Mouse (Mus musculus): Measurements from ENCODE around the gene Gm21974.
"Not testable (repeated sequence)": the region's sequence is repeated elsewhere in the genome, so short reads cannot be mapped to it uniquely, and the experiment has no call there.

Gene Gm21974

DNA sequence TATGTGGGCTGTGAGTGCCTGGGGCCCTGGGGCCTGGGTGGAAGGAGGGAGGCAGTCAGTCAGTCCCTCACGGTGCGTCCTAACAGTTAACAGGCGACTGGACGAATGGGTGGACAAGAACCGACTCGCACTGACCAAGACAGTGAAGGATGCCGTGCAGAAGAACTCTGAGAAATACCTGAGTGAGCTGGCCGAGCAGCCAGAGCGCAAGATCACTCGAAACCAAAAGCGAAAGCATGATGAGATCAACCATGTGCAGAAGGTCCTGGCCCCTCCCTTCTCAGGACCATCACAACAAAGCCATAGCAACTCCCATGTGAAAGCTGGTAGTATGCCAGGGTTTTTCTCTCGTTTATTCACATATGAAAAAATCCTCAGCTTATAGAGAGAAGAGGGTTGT, 20.0 kb upstream of the Gm21974 start:
- no peak for DNase-seq (ENCODE audit: low spot score in 2 of 2)

- no peak for DNase-seq (ENCODE audit: low spot score in 2 of 2)
Measured at GRCm38 (mm10) chr7:127912938-127913337, 17.7 kb upstream of the Gm21974 start.

DNA sequence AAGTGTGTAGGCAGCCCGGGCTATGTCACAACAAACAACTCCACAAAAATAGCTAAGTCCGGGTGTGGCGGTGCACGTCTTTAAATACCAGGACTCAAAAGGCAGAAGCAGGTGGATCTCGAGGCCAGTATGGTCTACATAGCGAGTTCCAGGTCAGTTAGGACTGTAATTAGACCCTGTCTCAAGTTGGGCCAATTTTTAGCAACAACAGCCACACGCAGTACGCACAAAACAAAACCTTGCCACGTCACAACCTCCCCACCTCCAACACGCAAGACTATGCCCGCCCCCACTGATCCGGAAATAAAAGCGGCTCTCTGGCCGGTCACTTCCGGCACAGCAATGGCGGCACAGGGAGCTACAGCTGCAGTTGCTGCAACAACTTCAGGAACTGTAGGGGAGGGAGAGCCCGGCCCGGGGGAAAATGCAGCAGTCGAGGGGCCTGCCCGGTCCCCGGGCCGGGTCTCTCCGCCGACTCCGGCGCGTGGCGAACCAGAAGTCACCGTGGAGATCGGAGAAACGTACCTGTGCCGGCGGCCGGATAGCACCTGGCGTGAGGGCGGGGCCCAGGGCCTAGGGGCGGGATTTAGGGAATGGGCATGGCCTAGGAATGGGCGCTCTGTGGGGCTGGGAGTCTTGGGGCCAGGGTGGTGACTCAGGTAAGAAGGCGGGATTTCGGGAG, 17.1 kb upstream of the Gm21974 start, which contains the start of gene Kat8:
Gene Kat8 (plus strand): TSS at position 327 of the 682 bp plus-strand sequence.
- peak; percentile 88 for DNase-seq (ENCODE audit: low spot score in 2 of 2)

GRCm38 (mm10) chr7:127908656-127909055, 13.4 kb upstream of the Gm21974 start:
- DNase-seq (ENCODE audit: low spot score in 2 of 2) = no peak

DNA sequence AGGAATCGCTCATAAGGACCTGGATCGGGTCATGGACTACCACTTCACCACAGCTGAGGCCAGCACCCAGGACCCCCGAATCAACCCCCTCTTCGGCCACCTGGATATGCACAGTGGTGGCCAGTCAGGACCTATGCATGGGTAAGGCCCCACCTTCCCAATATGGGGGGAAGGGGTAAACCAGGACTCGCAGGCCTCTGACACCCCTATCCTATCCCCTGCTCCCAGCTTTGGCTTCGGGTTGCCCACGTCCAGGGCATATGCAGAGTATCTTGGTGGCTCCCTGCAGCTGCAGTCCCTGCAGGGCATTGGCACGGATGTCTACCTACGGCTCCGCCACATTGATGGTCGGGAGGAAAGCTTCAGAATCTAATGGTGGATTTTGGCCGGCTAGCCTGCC, 12.7 kb upstream of the Gm21974 start:
- DNase-seq (ENCODE audit: low spot score in 2 of 2) = no peak

DNA sequence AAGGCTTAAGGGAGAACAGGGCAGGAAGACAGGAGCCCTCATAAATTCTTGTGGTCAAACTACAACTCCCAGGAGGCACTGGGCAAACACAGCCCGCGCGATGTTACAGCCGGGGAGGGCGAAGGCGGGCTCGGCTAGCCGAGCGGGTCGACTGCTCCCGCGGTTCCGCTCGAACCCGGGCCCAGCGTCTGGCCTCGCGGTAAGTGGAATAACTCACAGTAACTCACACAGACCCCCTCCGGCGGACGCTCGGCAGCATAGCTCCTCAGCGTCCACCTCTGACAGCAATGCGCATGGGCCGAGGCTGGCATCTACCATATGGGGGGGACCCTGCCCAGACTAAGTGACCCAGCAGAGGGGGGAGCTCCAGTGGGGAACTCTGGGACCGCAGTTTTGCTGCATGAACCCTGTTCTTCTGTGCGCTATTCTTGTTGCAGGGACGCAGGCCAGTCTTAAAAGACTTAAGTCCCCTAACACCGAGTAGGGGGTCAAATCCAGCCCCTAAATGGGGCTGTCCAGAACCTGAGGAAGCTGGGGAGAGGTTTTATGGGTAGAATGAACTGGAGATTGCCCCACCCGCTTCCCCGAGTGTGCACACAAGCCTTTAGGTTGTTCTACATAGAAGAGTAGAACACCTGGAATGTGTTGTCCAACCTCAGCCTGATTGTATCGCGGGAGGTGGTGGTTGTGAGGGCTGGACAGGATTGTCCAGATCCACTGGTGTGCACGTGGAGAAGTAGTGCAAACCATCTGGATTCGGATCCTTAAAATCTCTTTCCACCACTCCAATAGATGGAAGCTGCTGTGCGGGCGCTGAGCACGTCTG, 8.9 kb upstream of the Gm21974 start, which contains the start of gene Bckdk:
Gene Bckdk (plus strand): TSS at position 112 of the 826 bp plus-strand sequence.
- DNase-seq (ENCODE audit: low spot score in 2 of 2) = peak; percentile 69 to 76

DNA sequence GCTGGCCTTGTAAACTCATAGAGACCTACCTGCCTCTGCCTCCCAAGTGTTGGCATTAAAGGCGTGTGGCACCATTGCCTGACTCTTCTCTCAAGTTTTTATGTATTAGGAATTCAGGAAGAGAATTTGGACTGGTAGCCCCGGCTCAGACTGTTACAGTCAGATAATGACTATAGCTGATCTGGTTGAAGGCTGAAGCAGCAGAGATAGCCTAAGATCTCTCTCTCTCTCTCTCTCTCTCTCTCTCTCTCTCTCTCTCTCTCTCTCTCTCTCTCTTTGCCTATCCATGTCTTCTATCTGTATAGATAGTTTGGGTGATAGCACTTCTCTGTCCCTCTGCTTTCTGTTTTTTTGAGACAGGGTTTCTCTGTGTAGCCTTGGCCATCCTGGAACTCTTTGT, 6.5 kb upstream of the Gm21974 start:
- DNase-seq (ENCODE audit: low spot score in 2 of 2) = no peak

GRCm38 (mm10) chr7:127899997-127900396, 4.7 kb upstream of the Gm21974 start:
- DNase-seq (ENCODE audit: low spot score in 2 of 2) = no peak

- no peak for DNase-seq (ENCODE audit: low spot score in 2 of 2)
Measured at GRCm38 (mm10) chr7:127898179-127898956, 3.1 kb upstream of the Gm21974 start.

DNA sequence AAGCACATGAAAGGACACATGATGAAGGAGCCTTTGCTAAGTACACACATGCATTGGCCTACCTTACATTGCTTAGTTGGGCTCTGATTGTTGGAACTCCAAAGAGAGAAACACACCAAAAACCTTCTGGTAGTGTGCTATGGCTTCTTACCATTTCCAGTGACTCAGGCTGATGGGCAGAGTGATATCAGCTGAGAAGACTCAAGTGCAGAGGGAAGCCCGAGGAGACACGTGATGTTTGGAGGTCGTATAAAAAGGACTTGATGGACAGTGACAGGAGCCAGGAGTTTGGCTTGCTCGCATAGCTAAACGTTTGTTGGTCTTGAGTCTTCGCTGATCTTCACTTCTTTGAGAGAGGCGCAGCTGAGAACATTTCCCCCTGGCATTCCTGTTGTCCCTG, 2.3 kb upstream of the Gm21974 start:
- DNase-seq (ENCODE audit: low spot score in 2 of 2) = no peak

- DNase-seq (ENCODE audit: low spot score in 2 of 2) = peak in 1 of 2 experiments; percentile 36
Measured at GRCm38 (mm10) chr7:127896384-127896783, 1.1 kb upstream of the Gm21974 start.

GRCm38 (mm10) chr7:127895891-127896290, 637 bp upstream of the Gm21974 start:
- not testable (repeated sequence) for DNase-seq (ENCODE audit: low spot score in 2 of 2)

DNA sequence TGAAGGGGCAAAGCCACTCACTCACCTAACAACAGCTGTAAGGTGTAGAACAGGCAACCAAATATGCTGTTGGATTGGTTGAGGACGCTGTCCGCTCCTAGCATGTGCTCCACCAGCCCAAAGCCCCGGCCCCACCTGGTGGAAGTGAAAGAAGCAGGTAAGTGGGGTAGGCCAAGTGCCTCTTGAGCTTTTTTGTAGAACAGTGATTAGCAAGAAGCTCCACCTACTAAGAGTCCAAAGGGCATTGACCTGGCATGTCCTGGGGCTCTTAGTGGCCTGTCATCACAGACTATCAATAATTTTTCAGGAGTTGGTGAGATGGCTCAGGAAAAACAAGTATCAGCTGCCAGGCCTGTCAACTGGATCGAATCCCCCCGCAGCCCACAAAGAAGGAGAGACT, 774 bp downstream of the Gm21974 start:
- no peak for DNase-seq (ENCODE audit: low spot score in 2 of 2)

DNA sequence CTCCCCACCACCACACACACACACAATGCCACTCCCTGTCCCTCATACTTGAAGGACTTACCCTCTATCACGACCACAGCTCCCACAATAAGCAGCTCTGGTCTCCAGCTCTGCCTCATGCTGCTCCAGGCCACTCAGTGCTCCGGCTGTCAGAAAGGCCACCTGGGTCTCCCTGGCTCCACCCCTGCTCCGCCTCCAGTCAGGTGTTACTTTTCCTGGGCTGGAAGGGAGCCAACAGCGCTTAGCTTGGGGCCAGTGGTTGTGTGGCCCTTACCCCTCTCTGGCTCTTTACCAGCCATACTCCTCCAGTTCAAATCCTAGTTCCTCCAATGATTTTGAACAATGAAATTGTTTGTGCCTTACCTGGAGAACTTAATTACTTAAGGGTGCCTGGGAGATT, 4.5 kb downstream of the Gm21974 start, which contains the start of gene Prss53:
Gene Prss53 (minus strand): TSS at position 173 of the 400 bp plus-strand sequence.
- no peak for DNase-seq (ENCODE audit: low spot score in 2 of 2)

GRCm38 (mm10) chr7:127888821-127889220, 6.4 kb downstream of the Gm21974 start:
- DNase-seq (ENCODE audit: low spot score in 2 of 2) = no peak

DNA sequence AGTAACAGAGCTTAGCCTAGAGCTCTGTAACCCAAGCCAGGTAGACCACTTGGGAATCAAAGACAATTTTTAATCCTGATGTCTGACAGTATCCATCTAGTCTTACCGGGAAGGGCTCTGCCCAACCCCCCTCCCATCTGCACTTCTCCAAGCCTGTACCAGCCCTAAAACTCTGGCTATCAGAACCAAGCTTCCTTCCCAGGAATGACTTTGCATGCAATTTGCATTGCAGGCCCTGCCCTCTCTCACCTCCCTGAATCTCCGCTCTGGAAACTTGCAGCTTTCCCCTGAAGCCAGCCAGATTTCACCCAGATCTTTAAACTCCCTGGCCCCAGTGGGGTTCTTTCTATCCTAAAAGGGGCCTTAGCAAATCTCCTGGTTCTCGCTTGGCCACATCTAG, 7.5 kb downstream of the Gm21974 start:
- no peak for DNase-seq (ENCODE audit: low spot score in 2 of 2)

- DNase-seq (ENCODE audit: low spot score in 2 of 2) = no peak
Measured at GRCm38 (mm10) chr7:127887191-127887590, 8.1 kb downstream of the Gm21974 start.

GRCm38 (mm10) chr7:127886551-127886950, 8.7 kb downstream of the Gm21974 start:
- no peak for DNase-seq (ENCODE audit: low spot score in 2 of 2)

- DNase-seq (ENCODE audit: low spot score in 2 of 2) = peak; percentile 80 to 83
Measured at GRCm38 (mm10) chr7:127885951-127886350, 9.3 kb downstream of the Gm21974 start.

DNA sequence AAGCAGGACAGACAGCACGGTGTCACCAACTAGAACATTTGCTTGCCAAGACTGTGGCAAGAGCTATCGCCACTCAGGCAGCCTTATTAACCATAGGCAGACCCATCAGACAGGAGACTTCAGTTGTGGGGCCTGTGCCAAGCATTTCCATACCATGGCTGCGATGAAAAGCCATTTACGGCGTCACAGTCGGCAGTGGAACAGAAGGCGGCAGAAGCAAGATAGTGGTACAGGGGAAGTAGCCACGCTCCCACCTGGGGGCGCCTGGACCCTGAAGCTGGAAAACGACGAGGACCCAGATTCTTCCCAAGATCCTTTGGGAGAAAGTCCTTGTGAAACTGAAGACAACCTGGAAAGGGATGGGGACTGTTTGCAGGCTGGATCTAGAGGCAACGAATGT, 14.8 kb downstream of the Gm21974 start:
- no peak for DNase-seq (ENCODE audit: low spot score in 2 of 2)

GRCm38 (mm10) chr7:127879301-127879700, 16.0 kb downstream of the Gm21974 start:
- no peak for DNase-seq (ENCODE audit: low spot score in 2 of 2)
